Comparison of ENCODE assay signal across 18 mouse cellular contexts in the genomic region with DNA sequence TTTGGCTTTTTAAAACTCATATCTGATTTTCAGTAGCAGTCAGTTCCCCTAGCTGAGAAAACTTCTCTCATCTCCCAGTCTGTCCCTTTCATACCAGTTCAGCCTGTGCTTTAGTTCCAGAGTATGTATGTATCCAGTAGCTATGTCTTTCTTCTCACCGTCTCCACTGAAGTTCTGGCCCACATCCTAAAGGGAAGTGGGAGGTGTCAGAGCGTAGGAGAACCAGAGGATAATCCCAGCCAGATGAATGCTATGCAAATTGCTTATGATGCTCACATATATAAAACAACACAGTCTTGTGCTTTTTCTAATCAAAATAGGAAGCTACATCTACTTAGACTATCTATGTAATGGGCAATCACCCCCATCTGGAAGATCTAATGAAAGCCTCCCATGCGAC. TPM values are rescaled to one million over a fixed set of nuclear protein-coding genes. Genes with fewer than 3 reads are reported as not detected.
DNase-seq lines count a peak whose midpoint lies in the region.
"Had no signal": no experiment of that assay in that cellular context is flagged by ENCODE, and none has a peak within 500 bp of the region (broad histone marks: within the 10 kb centered on the region; RNA-seq: fewer than 3 reads in every experiment).

No protein-coding gene starts in this region.

- peak; percentile 79 for DNase-seq in right cerebral cortex, adult 18-20 months
- no peak for DNase-seq in right cerebral cortex, postnatal 14 days
- peak; percentile 14 to 16 for DNase-seq in frontal cortex, postnatal 14 days (ENCODE audit: low spot score in 2 of 2)
- DNase-seq in left cerebral cortex, adult 8-10 months (ENCODE audit: low spot score in 2 of 2), result peak; percentile 3 to 54
- DNase-seq in right cerebral cortex, postnatal 36 days (ENCODE audit: low spot score in 2 of 2), result peak; percentile 18 to 70
- no peak for DNase-seq in urinary bladder, postnatal 25 days (ENCODE audit: low spot score)
- no peak for DNase-seq in testis, postnatal 14 days (ENCODE audit: low spot score)
- DNase-seq: adrenal gland, postnatal 25 days; B cell, adult 2 months; cerebellum, adult 8-10 months; cerebellum, postnatal 25 days; gastrocnemius, postnatal 10 days; kidney, adult 8-10 months; kidney, postnatal 10 days; lung, adult 2 months; lung, postnatal 10 days; thymus, adult 18-20 months; thymus, postnatal 25 days had no signal

RNA-seq across cellular contexts. Expression of gene Pcgf5, which starts 27.0 kb away (rescaled TPM):
- total RNA-seq in left cerebral cortex, adult 8-10 months (2022), result 10 to 100 TPM; 25.7 to 31.6 (median 28.4) TPM

Comparison
In these comparisons a context has a peak if more than half of its experiments do, and no peak if none do; other contexts are left out.
1. DNase-seq: peak in right cerebral cortex, adult 18-20 months (single experiment), frontal cortex, postnatal 14 days (2 of 2), left cerebral cortex, adult 8-10 months (2 of 2) and right cerebral cortex, postnatal 36 days (2 of 2); none in right cerebral cortex, postnatal 14 days (single experiment), urinary bladder, postnatal 25 days (single experiment) and testis, postnatal 14 days (single experiment).